Mouse (Mus musculus): ENCODE measurements around the gene Uaca.

- TF ChIP-seq EP300 (IDR thresholded peaks at IDR 0.05; ENCODE audit: insufficient read depth, low read depth, low read length): no peak
- no peak for TF ChIP-seq POLR2A (IDR thresholded peaks at IDR 0.05; ENCODE audit: insufficient read depth, low read depth, low read length)
Measured at GRCm38 (mm10) chr9:60800663-60801382, 6.5 kb downstream of the Uaca start.

All from heart, adult 2 months (tissue).